Mouse (Mus musculus) 3T3-L1 (cell line): Measurements from ENCODE around the gene Stbd1.

ENCODE experiments used
- DNase-seq: peaks from one replicate; pipeline ENCODE4 v3.0.0-alpha.2; 2015; ENCODE audit warnings: low read depth, low spot score

Gene Stbd1

GRCm38 (mm10) chr5:92602691-92603690 is at the start of gene Stbd1:
TSS of gene Stbd1 (plus strand) at chr5:92603041.
- DNase-seq = peak; percentile 46

DNA sequence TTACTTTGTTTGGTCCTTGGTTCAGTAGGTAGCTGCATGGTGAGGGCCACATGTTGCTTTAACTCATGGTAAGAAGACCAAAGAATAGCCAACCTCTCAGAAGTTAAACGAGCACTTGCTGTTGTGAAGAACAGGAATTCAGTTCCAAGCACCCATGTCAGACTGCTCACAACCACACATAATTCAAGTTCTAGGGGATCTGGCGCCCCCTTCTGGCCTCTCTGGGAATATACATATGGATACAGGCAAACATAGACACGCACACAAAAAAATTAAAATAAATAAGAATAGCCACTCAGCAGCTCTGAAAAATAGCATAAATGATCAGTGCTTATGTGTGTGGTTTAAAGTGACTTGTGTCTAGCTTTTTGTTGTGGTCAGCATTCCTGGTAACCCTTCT is 48.9 kb upstream of the Stbd1 start:
- DNase-seq = peak; percentile 19

GRCm38 (mm10) chr5:92554443-92554842 is 48.4 kb upstream of the Stbd1 start:
- DNase-seq = no peak

DNA sequence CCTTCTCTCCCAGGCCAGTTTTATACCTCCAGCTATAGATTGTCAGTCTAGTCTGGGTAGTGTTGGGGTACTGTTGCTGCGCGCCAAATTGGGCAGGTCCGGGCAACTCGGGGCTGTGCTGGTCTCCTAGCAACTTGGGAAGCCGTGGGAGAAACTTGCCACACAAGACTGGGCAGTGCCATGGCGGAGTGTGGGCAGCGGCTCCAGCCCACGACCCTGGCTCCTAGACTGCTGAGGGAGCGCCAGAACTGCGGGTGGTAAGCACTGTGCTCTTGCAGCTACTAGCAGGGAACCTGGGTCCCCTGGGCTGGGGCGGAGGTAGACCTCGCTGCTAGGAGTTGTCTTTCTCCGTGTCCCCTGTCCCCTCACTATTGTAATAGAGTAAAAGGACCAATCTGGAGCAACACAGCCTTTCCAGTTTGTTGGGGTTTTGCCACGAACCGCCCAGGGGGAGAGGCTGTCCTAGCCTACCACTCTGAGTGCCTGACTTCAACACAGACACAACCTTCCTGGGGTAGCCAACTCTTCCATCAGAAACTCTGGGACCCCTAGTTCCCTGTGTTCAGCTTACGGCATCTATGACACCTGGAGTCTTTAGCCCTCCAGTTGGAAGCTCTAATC is 47.8 kb upstream of the Stbd1 start, which contains the start of gene Fam47e:
Gene Fam47e, plus strand, starts transcription at position 179 of the 621 bp plus-strand sequence.
- DNase-seq = no peak

DNA sequence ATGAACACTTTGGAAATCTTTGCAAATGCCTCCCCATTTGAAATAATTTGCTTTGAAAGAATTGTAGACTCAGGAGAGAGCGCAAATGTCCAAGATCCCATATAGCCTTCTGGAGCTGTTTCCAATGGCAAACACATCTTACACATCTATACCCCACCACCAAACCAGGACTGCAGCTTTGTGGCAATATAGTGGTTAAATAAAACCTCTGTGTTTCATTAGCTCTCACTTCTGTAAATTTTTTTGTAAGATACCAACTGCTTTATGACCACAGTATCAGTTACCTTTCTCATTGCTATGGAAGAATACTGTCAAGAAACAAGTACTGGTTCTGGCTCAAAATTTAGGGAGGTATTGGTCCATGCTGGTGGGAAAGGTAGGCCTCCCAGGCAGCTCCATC is 46.9 kb upstream of the Stbd1 start:
- DNase-seq = no peak

- DNase-seq = no peak
These were observed 45.3 kb upstream of the Stbd1 start for GRCm38 (mm10) chr5:92557508-92557907.

DNA sequence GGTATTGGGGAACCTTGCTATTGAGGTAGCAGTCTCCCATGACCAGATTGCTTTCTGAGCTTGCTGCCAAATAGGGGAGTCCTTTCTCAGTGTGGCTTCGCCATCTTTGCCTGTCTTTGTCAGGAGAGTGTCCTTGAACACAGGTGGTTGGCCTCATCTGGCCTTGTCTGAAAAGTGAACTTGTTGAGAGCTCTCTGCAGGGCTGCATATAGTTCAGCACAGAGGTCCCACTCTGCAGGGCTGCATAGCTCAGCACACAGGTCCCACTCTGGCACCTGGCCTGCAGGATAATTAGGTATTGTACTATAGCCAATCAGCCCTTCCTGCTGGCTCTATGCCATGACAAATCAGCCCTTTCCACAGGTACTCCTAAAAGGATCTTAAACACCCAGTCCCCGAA is 42.6 kb upstream of the Stbd1 start:
- no peak for DNase-seq

DNA sequence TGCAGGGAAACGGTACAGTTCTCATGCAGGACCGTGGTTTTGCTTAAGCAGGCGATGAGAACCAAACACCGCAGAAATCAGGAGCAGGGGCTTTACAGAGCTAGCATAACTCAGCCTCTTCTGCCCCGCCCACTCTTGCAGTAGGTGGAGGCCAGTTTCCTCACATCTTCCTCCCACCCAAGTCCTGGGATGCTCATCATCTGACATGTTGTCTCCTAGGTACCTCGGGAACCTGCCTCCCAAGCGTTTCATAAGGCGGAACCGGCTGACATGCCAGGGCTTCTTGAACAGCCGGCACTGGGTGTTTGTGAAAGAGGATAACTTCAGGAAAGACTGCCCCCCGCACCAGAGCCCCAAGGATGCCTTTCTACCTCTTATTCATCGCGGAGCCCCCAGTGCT is 40.8 kb upstream of the Stbd1 start:
- no peak for DNase-seq

DNA sequence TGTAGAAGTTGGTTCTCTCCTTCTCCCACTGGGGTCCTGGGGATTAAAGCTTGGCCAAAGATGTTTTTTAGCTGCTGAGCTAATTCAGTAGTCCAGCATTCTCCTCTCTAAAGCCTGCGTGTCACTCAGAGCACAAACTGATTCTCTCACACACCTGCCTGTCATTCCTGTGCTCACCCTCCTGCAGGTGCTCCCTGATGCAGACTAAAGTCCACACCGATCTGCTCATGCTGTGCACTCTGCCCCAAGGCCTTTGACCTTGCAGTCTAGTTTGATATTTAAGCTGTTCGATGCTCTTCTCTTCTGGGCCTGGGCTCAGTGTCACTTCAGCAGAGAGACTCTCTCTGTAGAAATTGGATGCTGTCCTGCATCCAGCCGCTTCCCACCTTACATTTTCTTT is 31.6 kb upstream of the Stbd1 start:
- no peak for DNase-seq

- no peak for DNase-seq
These were observed 23.3 kb upstream of the Stbd1 start for GRCm38 (mm10) chr5:92579559-92579958.

DNA sequence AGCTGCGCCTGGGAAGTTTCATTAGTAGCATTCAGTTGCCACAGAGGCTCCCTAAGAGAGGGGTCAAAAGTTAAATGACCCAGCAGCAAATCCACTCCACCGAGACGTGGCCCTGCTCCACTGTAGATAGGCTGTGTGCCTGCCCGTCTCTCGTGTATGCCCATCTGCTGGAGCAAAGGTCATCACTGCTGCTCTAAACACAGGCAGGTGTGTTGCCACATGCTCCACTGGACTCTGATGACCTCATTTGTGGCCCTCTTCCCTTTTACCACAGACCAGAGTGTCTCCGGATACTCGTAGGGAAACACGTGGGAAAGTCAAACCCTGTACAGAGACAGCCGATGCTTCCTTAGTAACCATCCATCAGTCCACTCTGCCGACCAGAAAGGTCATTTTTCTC is 16.9 kb upstream of the Stbd1 start:
- DNase-seq = no peak

DNA sequence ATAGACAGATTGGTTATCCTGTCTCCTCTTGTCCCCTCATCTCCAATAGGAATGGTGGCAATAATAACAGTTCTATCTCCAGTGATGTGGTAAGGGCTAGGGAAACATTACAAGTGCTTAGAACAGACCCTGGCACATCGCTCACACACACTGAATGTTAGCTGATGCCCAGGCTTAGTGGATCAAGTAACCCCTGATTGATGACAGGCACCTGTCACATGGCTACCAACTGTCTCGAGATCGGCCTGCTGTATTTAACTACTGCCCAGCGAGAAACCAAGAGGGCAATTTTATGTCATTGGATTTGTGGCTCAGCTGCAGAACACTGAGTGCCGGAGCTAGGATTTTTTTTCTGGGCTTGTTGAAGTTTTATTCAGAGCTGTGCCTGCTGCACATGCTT is 7.8 kb upstream of the Stbd1 start:
- DNase-seq = no peak

- DNase-seq = no peak
These were observed 6.0 kb upstream of the Stbd1 start for GRCm38 (mm10) chr5:92596865-92597264.

DNA sequence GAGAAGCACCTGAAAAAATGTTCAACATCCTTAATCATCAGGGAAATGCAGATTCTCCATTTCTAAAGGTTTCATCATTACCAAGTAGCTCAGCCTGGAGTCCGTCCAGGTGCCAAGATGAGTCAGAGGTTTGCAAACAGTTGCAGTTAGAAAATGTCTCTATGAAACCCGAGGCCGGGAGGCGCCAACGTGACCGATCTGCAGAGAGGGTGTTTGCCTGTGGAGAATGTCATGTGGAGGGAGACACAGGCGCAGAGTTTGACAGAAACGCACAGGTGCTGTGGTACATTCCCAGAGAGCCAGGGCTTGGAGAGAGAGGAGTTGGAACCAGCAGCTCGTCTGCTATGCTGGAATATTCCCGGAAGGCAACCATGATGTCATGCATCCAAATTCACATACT is 3.8 kb upstream of the Stbd1 start:
- peak; percentile 88 for DNase-seq

DNA sequence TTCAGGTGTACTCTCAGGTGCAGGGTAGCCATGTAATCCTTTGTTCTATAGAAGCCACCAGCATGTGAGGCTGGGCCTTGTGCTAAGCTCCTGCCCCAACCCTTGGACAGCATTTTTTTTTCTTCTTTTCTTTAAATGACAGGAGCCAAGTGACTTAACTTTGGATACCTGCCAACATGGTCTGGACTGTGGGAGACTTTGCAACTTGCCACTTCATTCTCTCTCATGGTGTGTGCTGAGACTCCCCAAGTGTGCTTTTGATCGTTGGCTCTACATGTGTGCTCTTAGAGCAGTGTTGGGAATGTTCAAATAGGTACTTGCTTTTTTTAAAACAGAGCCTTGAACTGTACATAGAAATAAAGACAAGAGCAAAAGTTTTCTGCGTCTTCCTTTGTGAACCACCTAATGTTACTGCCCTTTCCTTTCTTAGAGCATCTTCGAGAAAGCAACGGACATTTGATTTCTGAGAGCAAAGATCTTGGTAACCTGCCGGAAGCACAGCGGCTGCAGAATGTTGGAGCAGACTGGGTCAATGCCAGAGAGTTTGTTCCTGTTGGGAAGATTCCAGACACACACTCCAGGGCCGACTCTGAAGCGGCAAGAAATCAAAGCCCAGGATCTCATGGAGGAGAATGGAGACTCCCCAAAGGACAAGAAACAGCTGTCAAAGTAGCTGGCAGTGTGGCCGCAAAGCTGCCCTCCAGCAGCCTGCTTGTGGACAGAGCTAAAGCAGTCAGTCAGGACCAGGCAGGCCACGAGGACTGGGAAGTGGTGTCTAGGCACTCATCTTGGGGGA is 1.8 kb downstream of the Stbd1 start:
- no peak for DNase-seq

GRCm38 (mm10) chr5:92607492-92608229 is 4.8 kb downstream of the Stbd1 start:
- no peak for DNase-seq

GRCm38 (mm10) chr5:92612756-92613155 is 9.9 kb downstream of the Stbd1 start:
- DNase-seq = no peak

DNA sequence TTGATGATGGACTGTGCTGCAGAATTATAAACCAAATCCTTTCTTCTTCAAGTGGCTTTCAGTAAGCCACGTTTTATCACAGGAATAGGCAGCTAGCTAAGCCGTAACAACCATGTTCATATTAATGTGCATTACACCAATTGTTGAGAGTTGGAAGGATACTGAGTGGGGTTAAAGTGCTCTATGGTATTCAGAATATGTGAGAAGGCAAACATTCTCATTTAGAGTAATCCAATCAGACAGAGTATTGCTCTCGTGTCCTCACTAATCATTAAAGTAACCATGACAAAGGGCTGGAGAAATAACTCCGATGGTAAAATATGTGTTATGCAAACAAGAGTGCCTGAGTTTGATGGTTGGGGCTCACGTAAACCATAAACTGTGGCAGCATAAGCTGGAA is 19.0 kb downstream of the Stbd1 start:
- DNase-seq = no peak

GRCm38 (mm10) chr5:92627896-92628295 is 25.1 kb downstream of the Stbd1 start:
- DNase-seq = no peak

DNA sequence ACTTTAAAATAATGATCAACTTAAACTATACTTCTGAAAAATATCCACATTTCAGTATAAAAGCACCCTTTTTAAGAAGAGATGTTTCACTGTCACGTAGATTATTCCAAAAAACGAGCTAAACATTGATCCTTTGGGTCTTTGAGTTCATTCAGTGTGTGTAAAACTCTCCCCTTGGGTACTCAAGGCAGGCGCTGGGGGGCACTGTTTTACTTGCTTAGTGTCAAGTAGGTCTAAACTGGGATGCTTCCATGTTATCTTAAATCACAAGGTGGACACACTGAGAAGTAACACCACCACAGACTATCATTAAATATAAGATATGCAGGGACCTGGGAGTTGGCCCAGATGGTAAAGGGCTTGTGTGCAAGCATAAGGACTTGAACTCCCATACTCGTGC is 30.7 kb downstream of the Stbd1 start:
- DNase-seq = no peak

- no peak for DNase-seq
These were observed 32.1 kb downstream of the Stbd1 start for GRCm38 (mm10) chr5:92634916-92635315.
